Mouse (Mus musculus) gastrocnemius, adult 8-10 months (tissue): Measurements from ENCODE around the gene C8b. TPM values are rescaled to one million over a fixed set of nuclear protein-coding genes. Genes with fewer than 3 reads are reported as not detected.

ENCODE experiments used
- DNase-seq, 2 experiments: peaks; one replicate each; pipeline ENCODE4 v3.0.0; 2022; ENCODE audit warnings: low spot score in 2 of 2
- total RNA-seq, 4 experiments: library from RNA; stranded (reverse); gene quantifications; 2 replicates each; pipeline ENCODE4 v1.2.4; 2022

Gene C8b
- total RNA-seq, 4 experiments from 2014 or later = not detected

- no peak for DNase-seq
Observed at GRCm38 (mm10) chr4:104805414-104806257, 39.5 kb downstream of the C8b start.

DNA sequence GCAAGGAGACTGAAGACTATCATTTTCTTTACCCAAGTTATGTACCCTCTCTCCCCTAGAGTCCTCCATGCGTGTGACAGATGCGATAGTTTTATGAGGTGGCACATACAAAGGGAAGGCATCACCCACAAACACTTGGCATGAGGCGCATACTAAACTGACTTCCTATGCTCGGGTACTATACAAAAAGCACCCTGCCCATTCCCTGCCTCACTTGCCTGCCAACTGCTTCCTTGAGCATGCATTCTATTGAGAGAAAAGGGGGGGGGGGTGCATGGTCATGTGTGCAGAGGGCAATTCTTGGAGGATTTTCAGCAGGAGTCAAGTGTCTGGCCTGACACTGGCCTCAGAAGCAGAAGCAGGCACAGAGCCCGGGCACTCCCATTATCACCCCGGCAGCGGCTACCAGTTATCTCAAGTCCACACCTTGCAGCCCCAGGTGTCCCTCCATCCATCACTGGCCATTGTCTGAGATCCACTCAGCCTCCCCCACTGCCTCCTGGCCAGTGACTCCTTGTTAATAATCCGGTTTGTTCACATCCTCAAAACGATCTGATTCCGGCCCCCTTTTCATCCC is 44.7 kb downstream of the C8b start:
- DNase-seq = no peak

- DNase-seq = no peak
Observed at GRCm38 (mm10) chr4:104813617-104814016, 47.5 kb downstream of the C8b start.

DNA sequence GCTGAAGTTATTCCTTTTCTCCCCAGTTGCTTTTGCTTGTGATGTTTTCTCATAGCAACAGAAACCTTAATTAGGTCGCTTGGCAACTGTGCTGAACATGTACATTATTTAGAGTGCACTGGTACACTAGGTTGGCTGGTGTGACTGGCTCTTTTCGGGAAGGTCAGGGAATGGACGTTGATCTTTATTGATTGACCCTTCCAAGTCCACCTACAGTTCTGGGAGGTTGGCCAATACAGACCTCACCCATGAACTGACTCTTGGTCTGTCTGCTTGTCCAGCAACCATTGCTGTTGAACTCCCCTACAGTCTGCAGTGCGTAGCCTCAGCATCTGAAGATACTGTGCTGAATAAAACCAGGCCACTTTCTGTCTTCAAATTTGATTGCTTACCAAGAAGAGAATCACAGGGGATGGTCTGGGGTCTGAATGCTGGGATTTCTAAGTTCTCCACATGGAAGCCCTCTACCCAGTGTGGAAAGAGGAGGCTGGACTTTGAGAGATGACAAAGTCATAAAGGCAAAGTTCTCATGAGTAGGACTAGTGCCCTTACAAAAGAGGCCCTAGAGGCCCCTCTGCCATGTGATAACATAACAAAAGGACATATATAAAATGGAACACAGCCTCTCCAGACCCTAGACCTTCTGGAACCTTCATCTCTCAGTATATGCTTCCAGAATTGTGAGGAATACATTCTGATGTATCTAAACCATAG is 50.6 kb downstream of the C8b start:
- no peak for DNase-seq

DNA sequence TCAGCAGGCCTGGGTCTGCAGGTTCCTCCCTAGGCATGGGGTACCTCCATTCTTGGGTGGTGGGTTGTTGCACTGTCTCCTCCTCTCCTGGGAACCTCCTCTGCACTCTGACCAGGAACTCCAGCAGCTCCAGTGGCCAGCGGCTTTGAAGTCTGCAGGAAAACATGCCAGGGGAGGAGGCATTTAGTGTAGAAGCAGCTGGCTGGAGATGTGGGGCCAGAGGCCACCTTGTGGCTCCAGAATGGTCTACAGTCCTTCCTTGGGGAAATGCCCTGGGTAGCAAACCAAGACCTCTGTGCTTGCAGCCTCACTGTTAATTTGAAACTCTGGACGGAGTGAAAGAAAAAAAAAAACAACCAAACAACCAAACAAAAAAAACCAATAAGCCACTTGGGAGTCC is 51.4 kb downstream of the C8b start:
- no peak for DNase-seq

- DNase-seq = no peak
Observed at GRCm38 (mm10) chr4:104818986-104819385, 52.9 kb downstream of the C8b start.

- no peak for DNase-seq
Observed at GRCm38 (mm10) chr4:104819891-104820290, 53.8 kb downstream of the C8b start.

- DNase-seq = no peak
Observed at GRCm38 (mm10) chr4:104823597-104824101, 57.5 kb downstream of the C8b start.

GRCm38 (mm10) chr4:104824381-104825077 is 58.4 kb downstream of the C8b start:
- DNase-seq = no peak

DNA sequence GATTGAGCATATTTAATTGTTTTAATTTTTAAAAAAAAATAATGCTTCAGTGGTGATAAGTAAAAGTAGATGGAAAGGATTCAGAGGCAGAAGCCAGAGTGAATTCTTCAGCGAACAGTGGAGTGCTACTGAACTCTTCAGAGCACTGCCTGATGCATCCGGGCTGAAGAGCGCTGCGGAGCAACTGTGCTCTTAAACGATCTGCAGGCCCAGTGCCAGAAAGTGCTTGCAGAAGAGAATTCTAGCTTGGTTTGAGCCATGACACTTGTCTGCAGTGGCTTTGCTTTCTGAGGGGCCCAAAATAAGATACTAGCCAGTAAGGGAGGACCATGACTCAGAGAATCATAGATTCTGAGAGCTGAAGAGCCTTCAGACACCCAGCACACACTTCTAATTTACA is 62.8 kb downstream of the C8b start:
- DNase-seq = no peak

DNA sequence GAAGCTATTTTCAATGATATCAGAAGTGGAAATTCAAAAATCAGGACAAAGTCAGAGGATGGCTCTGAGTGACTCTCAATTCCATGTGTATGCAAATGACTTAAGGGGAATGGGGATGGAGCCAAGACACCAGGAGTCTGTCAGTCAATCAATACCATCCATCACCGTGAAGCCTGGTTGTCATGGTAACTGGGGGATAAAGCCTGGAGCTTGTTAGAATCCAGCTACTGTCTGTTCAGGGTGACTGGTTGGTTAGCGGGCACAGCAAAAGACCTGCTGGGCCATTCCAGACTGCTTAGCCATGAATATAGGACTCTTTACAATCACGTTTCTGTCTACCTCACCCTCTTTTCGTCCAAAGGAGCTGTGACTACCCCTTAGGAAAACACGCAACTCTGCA is 69.0 kb downstream of the C8b start:
- no peak for DNase-seq

DNA sequence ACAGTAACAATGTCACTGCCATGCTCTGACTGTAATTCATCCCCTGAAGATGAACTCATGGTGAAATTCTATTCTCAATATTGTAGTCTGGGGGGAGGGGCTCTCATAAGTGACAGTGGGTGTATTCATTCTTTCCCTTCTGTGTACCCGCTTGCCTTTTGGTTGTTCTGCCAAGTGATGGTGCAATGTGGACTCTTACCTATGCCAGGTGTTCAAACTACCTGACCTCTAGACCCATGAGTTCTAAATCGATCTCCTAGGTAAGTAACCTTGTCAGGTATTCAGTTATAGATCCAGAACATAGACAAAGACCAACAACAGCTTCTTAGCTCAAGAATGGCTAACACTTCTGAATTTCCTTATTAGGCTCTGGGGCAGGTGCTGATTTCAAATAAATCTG is 72.2 kb downstream of the C8b start:
- no peak for DNase-seq

DNA sequence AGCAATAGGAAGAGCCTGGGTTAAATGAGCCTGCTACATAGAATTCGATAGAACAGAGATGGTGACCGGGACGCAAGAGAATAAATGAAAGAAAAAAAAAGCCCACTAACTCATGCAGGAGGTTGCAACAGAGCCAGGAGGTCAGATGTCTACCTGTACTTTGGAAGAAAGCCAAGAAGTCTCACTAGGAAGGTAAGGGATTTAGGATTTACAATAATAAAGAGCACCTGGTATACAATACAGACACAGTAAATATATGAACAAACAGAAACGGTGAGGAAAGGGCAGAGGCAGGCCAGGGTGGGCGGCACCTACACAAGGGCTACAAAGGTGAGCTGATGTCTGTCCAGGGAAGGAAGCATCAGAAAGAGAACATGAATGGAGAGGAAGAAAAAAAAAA is 76.1 kb downstream of the C8b start:
- DNase-seq = no peak

DNA sequence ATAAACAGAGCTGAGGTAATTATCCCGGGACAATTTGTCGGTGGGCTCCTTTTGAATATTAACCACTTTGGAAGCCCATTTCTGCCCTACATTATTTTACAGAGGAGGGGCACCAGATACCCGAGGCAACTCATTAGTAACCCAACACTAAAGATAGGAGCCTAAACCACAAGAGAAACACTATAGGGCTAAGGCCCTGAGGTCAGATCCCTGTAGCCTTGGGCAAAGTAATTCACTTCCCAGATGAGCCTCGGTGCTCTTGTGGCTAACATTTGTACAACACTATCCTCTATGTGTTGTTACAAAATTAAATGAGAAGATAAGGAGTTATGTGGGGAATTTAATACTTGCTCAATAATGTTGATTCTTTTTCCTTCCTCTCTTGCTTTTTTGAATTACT is 77.4 kb downstream of the C8b start:
- no peak for DNase-seq

Other genes with a start within 250 kb of the C8b start
- gene Gm17662, start 91.0 kb downstream of the C8b start, total RNA-seq = not detected
- not detected for gene C8a, start 110.1 kb downstream of the C8b start, total RNA-seq
- under 1 TPM in 3 of 4 experiments, not detected in 1; 0.08 to 0.16 (median 0.10) TPM for gene Fyb2, start 147.1 kb downstream of the C8b start, total RNA-seq